Mouse (Mus musculus): ENCODE results near the gene Lingo2. TPM values are rescaled to one million over a fixed set of nuclear protein-coding genes. Genes with fewer than 3 reads are reported as not detected.
"Not testable (repeated sequence)": the region's sequence is repeated elsewhere in the genome, so short reads cannot be mapped to it uniquely, and the experiment has no call there.

Gene Lingo2
- total RNA-seq, 4 experiments from 2014 or later, result not detected

GRCm38 (mm10) chr4:36081095-36081852 is 870.3 kb downstream of the Lingo2 start:
- DNase-seq (ENCODE audit: low spot score in 2 of 2), result no peak

- DNase-seq (ENCODE audit: low spot score in 2 of 2), result no peak
Measured at GRCm38 (mm10) chr4:36078910-36079525, 872.5 kb downstream of the Lingo2 start.

- DNase-seq (ENCODE audit: low spot score in 2 of 2), result not testable (repeated sequence)
Measured at GRCm38 (mm10) chr4:36064701-36065100, 886.8 kb downstream of the Lingo2 start.

- no peak for DNase-seq (ENCODE audit: low spot score in 2 of 2)
Measured at GRCm38 (mm10) chr4:36052791-36053376, 898.7 kb downstream of the Lingo2 start.

GRCm38 (mm10) chr4:36040361-36040760 is 911.2 kb downstream of the Lingo2 start:
- DNase-seq (ENCODE audit: low spot score in 2 of 2), result no peak

- no peak for DNase-seq (ENCODE audit: low spot score in 2 of 2)
Measured at GRCm38 (mm10) chr4:36038742-36039141, 912.8 kb downstream of the Lingo2 start.

- no peak for DNase-seq (ENCODE audit: low spot score in 2 of 2)
Measured at GRCm38 (mm10) chr4:36032039-36032438, 919.5 kb downstream of the Lingo2 start.

- no peak for DNase-seq (ENCODE audit: low spot score in 2 of 2)
Measured at GRCm38 (mm10) chr4:36014181-36014580, 937.4 kb downstream of the Lingo2 start.

- DNase-seq (ENCODE audit: low spot score in 2 of 2), result no peak
Measured at GRCm38 (mm10) chr4:35992005-35992763, 959.4 kb downstream of the Lingo2 start.

- no peak for DNase-seq (ENCODE audit: low spot score in 2 of 2)
Measured at GRCm38 (mm10) chr4:35986012-35986411, 965.5 kb downstream of the Lingo2 start.

- DNase-seq (ENCODE audit: low spot score in 2 of 2), result no peak
Measured at GRCm38 (mm10) chr4:35963532-35963931, 988.0 kb downstream of the Lingo2 start.

GRCm38 (mm10) chr4:35951894-35952293 is 999.7 kb downstream of the Lingo2 start:
- no peak for DNase-seq (ENCODE audit: low spot score in 2 of 2)

- DNase-seq (ENCODE audit: low spot score in 2 of 2), result no peak
Measured at GRCm38 (mm10) chr4:35951251-35951650, 1000.3 kb downstream of the Lingo2 start.

- DNase-seq (ENCODE audit: low spot score in 2 of 2), result no peak
Measured at GRCm38 (mm10) chr4:35934056-35934661, 1017.4 kb downstream of the Lingo2 start.

GRCm38 (mm10) chr4:35927722-35928121 is 1023.8 kb downstream of the Lingo2 start:
- no peak for DNase-seq (ENCODE audit: low spot score in 2 of 2)

GRCm38 (mm10) chr4:35917453-35917852 is 1034.1 kb downstream of the Lingo2 start:
- no peak for DNase-seq (ENCODE audit: low spot score in 2 of 2)

GRCm38 (mm10) chr4:35897769-35898564 is 1053.6 kb downstream of the Lingo2 start:
- DNase-seq (ENCODE audit: low spot score in 2 of 2), result no peak

- DNase-seq (ENCODE audit: low spot score in 2 of 2), result no peak
Measured at GRCm38 (mm10) chr4:35885591-35886542, 1065.7 kb downstream of the Lingo2 start.

GRCm38 (mm10) chr4:35884946-35885460 is 1066.5 kb downstream of the Lingo2 start:
- DNase-seq (ENCODE audit: low spot score in 2 of 2), result no peak

Measured in gastrocnemius, adult 8-10 months (tissue).